Mouse (Mus musculus) frontal cortex, postnatal 14 days (tissue): Measurements from ENCODE around the gene Lyzl6.
A peak's percentile ranks its signal among the peaks of the same experiment; 100 is the strongest.
"Not testable (repeated sequence)": the region's sequence is repeated elsewhere in the genome, so short reads cannot be mapped to it uniquely, and the experiment has no call there.

Source experiments
- DNase-seq, 2 experiments: peaks; one replicate each; pipeline ENCODE4 v3.0.0; 2022; ENCODE audit warnings: low spot score in 2 of 2

Lyzl6 gene

DNA sequence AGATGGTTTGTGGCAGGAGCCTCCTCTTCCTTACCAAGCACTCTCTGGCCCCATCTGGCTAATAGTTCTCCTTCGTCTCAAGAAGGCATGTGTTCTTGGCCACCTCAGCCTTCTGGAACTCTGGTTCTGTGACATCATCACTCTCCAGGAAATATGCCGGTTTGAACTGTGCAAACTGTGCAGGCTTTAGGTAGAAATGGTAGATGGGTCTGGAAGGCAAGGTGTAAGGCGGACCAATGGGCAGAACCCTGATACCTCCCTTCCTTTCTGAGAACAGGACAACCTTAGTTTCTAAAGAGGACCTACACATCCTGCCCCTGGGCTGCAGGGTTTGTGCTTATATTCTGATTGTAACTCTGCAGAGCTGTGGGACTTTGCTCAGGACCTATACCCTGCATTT, at the start of gene Lyzl6:
Gene Lyzl6, minus strand, starts transcription at position 101 of the 400 bp plus-strand sequence.
- DNase-seq, result no peak

DNA sequence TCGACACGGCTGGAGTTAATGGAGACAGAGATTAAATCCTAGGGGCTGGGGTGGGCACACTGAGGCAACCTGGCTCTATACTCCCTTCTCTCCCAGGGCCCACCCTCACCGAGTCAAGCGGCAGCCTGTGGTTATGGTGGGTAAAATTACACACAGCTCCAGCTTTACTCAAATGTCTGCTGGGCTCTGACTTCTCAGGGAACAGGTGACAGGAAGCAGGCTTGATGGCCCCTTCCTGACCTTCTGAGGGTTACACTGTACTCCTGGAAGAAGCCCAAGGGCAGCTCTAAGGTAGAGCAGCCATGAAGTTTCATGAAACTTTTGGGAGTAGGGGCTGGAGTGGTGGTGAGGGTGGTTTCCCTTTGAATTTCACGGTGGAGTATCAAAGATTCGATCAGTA, 48.0 kb upstream of the Lyzl6 start:
- DNase-seq, result no peak

DNA sequence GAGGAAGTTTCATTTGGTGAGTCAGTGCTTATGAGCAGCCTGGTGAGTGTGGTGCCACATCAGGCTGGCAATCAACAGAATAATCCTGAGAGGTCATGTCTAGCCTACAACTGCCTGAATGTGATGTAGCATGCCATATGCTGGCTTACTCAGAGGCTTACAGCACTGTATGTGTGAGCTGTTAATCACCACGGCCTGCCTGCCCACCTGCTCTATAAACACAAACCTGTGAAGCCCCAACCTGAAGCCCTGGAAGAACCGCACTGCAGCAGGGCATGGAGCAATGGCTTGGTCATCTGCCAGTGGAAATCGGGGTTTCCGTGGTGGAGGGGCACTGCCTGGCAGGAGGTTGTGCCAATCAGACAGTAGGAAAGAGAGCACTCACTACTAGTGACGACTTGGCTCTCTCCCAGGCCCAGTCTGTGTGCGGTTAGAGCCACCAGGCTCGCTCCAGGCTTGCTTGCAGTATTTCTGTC, 46.6 kb upstream of the Lyzl6 start:
- DNase-seq, result peak in 1 of 2 experiments; percentile 44

DNA sequence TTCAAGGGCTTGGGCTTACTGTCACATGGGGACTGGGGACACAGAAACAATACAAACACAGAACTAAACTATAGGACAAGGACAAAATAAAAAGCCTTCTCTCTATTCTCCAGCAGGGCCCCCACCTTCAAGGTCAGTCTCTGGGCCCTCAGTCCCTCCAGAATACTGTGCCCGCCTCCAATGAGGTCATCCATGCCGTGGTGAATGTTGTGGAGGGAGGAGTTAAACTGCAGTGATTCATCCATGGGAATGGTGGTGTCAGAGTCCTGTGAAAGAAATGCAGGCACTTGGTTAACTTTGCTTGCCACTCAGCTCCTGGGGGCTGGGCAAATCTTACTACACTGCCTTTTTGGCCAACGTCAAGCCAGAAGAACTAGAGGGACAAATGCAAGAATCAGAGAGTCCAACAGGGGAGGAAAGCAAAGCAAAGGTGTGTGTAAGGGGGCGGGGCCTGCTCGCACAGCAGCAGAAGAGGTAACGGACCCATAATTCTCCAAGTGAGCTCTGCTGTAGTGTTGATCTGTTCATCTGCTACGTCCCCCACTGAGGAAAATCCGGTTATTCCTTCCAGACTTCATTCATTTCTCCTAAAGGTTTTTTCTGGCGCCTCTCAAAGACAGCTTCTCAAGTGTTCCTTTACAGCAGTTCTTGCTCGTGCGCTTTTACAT, 45.1 kb upstream of the Lyzl6 start:
- no peak for DNase-seq

DNA sequence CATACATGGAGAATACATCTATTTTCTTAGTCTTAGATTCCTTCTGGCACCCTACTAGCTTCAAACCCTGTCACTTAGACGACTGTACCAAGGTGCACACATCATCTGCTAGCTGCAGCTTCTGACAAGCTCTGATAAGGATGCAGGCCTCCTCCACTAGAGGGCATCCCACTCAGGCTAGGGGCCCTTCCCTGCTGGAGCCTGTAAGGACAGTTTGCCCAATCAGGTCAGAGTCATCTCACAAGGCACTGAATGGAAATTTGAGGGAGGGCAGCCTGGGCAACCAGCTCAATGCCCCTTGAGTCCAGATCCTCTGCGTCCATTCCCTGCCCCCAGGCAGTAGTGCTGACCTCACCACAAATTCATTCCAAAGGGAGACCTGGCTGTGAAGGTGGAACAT, 38.4 kb upstream of the Lyzl6 start:
- not testable (repeated sequence) for DNase-seq

DNA sequence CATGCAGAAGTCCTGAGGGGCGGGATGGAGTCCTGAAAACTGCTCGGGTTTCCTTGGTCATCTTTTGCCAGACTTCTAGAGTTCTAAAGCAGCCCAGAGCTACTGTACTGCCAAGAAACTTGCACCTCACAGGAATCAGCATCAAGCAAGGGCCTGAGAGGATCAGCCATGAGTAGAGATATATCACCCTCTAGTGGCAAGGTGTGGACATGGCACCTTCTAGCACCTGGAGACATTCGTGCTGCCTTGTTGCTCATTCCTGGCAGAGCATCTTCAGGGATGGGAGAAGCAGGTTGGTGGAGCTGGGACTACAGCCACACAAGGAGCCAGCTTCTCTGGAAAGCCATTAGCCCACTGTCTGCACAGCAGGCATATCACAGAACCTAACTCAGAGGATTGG, 36.9 kb upstream of the Lyzl6 start:
- DNase-seq, result peak; percentile 57 to 79

DNA sequence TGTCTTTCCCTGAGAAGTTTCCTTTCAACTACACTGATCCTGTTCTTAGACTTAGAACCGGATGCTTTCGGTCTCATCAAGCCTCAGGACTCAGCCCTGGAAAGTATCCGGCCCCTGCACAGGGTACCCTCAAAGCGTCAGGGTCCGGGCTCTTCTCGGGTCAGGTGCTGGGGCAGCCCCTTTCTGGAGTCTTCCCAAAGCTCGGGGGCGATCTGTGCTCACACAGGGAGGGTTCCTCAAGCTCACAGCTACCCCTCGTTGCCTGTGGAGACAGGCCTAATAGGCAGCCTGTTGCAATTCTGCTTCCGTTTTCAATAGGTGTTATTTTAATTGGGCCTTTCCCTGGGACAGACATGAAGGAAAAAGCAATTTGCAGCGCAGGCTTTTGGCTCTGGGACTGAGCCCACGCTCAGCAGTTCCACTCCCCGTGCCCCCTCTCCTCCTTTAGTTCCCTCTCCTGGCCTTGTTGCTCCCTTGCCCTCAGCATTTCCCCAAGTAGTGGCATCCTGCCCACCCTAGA, 28.3 kb upstream of the Lyzl6 start:
- no peak for DNase-seq

DNA sequence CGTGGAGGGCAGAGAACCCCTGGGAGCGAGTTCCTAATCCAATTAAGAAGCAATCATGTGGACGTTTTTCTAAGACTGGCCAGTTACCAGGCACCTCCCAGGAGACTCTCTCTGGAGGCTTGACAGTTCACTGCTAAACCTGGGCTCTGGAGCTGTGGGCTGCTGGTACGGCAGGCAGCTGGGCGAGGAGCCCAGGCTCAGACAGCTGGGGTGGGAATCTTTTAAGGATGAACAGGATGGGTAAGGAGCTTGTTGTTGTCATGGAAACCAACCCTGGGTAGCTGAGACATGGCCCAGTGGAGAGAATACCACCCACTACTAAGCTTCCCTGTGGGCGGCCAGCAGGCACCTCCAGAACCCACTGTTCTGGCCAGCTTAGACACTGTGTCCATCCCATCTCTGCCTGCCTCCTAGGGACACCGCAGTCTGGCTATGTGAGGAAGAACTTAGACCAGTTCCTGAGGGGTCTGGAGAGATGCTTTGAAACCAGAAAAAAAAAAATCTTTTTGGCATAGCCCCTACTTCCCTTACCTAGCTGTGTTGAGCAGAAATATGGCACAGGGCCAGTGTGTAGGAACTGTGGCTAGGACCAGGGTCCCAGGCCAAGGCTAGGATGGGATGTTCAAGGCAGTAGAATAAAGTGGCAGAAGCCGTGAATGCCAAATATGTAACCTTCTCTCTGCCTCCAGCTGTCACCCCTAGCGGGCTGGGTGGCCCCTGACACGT, 27.7 kb upstream of the Lyzl6 start:
- DNase-seq, result peak; percentile 67 to 88

DNA sequence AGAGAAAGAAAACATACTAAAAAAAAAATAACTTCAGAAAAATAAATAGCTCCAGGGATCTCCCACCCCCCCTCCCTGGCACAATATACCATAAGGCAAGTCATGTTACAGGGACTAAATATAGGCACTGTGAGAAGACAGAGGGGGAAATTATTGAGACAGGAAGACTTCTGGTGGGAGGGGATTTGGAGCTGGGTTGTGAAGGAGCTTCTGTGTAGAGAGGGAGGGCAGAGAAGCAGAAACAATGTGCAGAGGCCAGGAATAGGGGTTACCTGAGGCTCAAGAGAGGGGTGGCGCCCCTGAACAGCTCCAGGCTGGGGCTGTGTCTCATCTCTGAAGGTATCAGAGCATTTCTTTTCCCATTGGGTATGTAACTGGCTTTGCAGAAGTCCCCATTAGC, 27.0 kb upstream of the Lyzl6 start:
- no peak for DNase-seq

DNA sequence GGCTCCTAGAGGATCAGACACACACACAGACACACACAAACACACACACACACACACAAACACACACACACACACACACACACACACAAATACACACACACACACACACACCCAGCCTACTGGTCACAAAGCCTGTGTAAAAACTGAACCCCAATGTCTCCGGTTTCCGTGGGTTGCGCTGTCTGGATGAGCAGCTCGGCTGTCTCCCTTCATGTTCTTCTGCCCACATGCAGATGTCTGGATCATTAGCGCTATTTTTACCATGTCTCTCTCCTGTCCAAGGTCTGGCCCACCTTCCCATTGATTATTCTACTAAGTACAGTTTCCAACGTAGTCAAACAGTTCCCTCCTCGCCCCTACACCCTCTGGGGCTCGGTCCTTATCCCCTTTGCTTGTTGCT, 24.4 kb upstream of the Lyzl6 start:
- no peak for DNase-seq

DNA sequence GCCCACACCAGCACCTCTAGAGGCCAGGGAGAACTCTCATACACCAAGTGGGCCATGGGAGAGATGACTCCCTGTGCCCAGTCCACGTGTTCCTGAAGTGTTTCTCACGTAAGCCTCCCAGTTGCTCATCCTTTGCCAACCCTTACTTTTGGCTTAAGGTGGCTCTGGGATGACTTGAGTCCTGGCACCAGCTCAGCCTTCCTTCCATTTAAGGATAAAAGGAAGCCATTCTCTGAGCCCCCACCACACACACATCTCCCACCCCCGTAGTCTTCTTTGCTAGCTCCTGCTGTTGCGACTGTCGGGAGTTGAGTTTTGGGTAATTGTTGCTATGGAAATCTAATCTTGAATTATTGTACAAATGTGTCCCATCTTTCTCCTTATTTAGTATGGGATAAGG, 23.9 kb upstream of the Lyzl6 start:
- DNase-seq, result peak; percentile 56 to 75

DNA sequence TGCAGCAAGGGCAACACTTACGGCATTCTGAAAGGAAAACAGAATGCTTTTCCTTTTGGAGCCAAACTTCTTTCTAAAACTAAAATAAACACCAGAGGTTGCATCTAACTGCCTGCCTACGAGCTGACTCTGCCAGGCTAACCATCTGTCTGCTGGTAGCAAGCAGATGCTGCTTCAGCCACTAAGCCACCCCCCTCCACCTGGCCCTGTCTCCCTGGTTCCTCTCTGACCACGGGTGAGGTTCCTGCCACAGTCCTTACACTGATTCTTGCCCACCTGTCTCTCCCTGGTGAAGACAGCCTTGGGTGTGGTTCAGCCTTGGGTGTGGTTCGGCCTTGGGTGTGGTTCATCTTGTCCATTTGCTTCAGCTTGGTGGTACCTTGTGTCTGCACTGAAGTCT, 23.2 kb upstream of the Lyzl6 start:
- no peak for DNase-seq

DNA sequence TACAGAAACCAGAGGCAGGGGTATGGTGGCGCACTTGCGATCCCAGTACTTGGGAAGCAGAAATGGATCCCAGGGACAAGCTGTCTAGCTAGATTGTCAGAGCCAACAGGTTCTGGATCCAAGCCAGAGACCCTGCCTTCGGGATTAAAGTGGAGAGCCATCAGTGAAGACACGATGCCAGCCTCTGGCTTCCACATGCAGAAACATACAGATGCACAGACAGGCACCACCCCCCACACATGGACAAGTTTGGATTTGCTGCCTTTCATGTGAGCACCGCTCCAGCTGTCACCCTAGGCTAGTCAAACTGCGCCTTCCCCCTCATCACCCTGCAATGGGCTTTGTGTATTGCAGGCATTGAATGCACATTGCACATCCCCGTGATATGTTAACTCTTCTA, 19.5 kb upstream of the Lyzl6 start:
- no peak for DNase-seq

DNA sequence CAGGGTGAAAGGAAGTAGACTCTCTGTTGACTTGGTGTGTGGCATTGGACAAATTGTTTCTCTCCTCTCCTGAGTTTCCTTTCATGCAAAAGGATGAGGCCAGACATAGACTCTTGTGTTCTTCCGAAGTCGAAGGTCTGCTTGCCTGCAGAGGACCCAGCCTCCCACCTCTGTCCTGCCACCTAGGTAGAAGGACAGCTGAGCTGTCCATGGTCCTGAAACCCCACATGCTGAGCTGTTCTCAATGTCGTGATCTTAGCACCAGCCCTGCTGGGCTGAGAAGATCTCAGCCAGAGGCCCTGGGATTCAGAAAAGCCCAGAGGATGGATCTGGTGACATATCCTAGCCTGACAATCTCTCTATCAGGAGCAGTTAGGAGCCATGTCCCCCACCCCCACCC, 17.8 kb upstream of the Lyzl6 start:
- DNase-seq, result no peak

DNA sequence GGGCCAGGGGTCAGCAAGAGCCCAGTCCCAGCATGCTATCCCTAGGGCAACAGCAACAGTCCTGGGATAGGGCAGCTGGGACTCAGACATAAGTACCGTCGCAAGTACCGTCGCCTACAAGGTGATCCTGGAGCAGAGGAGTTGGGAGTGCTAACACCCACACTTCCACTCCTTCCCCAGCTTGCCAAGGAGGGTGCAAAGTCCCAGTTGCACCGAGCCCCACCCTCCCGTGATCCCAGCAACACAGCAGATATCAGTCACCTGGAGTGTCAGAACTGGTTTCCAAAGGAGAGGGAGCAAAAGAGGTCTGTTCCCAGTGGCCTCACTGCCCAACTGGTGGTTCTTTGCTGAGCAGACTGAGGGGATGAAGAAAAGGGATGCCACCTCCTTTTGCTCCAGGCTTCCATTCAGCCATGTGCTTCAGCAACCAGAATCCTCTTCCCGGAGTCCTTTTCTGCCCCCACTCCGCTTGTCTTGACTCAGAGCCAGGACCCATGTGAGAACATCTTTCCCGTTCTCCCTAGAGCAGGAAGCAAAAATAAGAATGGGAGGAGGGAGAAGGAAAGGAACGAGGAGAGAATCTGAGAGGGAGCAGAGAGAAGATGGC, 14.8 kb upstream of the Lyzl6 start:
- peak in 1 of 2 experiments; percentile 52 for DNase-seq

DNA sequence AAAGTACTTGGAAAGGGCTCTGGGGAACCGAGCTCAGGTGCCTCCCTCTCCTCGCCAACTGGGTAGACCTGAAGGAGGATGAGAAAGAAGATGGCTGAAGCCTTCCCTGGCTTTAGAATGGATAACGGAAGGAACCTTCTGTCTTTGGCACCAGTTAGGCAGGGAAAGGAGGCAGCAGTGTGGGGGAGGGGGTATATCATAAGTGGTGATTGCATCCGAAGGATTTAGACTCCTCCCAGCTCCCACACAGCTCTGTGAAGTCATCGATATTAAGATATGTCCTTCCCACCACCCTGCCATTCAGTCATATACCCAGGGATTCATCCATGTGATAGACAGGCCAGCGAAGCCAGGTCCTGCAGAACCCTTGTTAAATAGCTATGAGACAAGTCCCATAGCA, 12.7 kb upstream of the Lyzl6 start:
- DNase-seq, result no peak

DNA sequence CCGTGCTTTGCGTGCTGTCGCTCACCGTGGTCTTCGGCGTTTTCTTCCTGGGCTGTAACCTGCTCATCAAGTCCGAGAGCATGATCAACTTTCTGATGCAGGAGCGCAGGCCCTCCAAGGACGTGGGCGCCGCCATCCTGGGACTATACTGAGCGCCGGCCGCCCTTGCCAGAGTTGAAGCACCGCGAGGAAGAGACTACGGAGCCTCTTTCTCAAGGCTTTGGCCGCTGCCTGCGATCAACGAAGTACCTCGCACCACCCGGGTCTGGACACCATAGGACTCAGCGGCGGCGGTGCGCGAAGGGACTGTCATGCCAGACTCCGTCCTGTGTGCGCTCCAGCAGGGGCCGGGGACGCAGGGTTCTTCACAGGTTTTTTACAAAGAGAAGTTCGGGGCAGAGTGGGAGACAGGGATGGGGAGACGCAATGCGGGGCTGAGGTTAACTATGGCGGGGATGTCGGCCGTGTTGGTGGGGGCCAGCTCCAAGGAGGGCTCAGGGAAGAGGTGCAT, 11.3 kb upstream of the Lyzl6 start:
- DNase-seq, result no peak

DNA sequence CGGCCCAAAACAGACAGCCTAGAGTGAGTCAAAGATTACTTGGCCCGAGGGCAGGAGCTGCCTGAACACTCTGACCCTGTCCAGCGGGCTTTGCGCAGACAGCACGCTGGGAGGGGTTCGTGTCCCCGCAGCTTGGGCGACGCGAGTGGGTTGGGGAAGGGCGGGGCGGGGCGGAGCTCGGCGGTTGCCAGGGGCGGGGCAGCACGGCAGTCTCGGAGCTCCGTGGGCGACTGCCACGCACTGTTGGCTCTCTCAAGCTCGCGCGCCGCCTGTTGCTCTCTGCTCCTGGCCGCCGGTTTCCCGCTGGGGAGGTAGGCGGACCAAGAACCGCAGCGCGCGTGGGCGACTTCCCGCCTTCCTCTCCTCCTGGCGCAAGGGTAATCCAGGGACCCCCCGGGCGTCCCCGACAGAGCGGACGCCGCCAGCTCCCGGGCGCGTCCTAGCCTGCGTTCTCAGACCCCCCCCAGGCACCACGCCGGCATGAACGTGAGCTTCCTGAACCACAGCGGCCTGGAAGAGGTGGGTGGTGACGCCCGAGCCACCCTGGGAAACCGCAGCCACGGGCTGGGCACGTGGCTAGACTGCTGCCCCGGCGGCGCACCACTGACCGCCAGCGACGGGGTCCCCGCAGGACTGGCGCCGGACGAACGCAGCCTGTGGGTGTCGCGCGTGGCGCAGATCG, 10.8 kb upstream of the Lyzl6 start, which contains the start of gene Rprml:
Gene Rprml, plus strand, starts transcription at position 270 of the 682 bp plus-strand sequence.
- peak; percentile 73 to 77 for DNase-seq

DNA sequence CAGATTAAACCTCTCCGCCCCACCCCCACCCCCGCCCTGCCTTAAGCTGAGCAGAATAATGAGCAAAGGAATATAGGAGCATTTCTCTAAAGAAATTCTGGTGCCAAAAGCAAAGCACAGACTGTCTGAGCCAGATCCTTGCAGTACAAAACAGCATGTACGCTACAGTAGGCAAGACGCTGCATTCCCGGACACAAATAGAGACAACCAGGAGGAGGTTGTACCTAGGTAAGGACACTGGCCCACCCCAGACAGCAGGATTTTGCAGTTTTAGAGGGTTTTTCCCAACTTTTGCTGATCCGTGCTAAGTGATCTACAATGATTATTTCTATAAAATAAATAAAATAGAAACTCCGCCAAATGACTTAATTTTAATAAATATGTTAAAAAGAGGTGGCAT, 10.0 kb upstream of the Lyzl6 start:
- peak in 1 of 2 experiments; percentile 8 for DNase-seq

DNA sequence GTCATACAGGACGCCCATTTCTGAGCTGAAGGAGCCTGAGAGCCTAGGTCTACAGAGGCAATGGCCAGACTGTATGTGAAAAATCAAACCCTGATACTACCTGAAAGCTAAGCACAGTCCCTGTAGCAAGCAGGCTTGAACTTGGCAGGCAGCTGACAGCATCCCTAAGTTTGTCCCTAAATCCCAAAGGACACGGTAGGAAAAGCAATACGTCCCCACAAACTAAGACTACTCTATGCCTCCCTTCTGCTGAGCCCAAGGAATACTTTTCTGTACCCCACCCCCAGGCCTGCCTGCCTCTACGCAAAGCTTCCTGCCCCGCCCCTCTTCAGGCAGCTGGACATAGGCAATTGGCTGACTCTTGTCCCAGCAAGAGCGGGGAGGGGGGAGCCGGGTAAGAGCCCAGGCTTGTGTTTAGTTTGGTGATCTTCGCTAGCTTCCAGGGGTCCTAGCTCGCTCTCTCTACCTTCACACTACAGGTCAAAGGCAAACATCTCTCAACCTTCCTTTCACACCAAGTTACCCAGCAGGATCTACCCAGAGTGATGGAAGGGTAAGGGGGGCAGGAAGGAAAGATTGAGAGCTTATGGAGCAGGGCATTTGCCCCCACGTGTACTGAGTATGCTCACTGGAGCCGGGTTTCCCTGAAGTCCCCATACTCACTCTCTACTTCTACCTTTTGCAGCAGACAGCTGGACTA, 9.4 kb upstream of the Lyzl6 start:
- peak in 1 of 2 experiments; percentile 4 for DNase-seq

DNA sequence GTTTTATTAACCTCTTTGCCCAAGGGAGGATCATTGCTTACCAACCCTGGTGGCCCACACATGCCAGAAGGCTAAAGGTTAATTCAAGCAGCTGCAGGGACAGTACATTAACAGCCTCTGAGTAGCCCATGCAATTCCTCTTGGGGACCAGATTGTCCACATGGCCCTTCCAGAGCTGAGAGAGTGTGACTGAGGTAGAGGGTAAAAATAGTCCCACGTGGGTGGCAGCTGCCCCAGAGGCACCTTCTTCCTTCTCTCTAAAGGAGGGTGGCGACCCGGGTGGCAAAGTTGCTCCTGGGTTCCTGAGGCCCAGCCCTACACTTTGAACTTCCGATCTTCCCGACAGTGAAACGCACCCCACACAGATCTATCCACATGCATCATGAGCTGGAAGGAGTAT, 7.6 kb upstream of the Lyzl6 start:
- DNase-seq, result no peak
